Mouse (Mus musculus) liver, adult (tissue): ENCODE measurements around the gene Sema3g.

Experiments used
- GATA4 ChIP-seq: IDR thresholded peaks from 2 replicates; pipeline ENCODE4 v1.6.1; 2014; ENCODE audit warnings: mild to moderate bottlenecking, low read length; ENCODE audit not compliant: insufficient replicate concordance

The Sema3g gene

DNA sequence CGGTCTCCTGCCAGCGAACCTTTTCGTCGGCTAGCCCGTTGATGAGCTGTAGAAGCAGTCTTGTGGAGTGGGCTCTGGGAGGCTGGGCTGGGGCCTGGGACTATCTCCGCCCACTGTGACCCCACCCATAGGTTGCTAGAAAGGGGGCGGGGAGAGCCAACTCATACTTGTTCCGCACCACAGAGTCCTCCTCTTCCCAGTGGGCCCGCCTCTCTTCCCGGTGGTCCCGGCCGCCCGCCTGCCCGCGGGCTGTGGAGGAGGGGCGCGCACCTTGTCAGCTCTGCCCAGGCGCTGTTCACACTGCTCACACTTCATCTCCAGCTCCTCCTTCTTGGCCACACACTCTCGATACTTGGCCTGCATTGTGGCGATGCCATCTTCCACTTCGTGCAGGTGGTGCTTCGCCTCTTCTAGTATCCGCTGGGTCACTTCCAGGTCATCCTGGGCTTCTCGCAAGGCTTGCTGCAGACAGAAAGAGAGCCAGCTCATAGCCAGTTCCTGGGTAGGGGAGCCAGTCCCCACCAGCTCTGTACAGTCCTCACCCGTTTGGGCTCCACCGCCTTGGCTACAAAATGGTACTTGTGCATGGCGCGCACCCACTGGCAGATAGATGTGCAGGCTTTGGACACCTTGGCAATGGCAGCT is 51.9 kb downstream of the Sema3g start:
- no peak for TF ChIP-seq GATA4

DNA sequence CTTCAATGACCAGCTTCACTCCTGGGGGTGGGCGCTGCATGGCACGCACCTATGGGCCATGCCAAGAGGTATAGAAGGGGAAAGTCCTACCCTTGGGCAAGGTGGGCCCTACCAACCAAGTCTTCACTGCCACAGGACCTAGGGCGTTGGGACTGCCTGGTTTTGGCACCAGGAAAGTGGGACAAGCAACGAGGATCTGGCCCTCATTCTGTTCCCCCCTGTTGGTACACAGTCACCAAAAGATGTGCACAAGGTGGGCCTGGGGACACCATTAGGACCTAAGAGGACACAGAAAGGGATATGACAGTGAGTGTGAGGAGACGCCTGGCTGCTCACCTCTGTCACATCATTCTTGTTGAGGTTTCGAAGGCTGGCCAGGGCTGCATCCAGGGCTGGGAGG is 53.5 kb downstream of the Sema3g start:
- no peak for TF ChIP-seq GATA4

DNA sequence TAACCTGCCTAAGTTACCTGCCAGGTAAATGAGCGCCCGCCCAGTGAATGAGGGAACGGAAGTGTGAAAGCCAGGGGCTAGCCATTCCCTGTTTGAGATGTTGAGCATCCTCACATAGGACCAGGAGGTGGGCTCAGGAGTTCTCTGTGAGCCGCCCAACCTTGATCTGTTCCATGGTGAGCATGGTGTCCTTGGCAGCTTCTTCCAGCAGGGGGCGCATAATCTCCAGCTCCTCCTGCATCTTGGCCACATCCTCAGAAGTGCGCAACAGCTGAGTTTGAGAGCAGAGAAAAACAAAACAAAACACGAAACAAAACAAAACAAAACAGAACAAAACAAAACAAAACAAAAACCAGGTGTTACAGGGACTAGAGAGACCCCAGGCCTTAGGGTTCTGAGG is 54.5 kb downstream of the Sema3g start:
- no peak for TF ChIP-seq GATA4
